7 mouse cellular contexts compared by ENCODE assay signal in genomic region chr10:82899810-82900421, GRCm38 (mm10). TPM values are rescaled to one million over a fixed set of nuclear protein-coding genes. Genes with fewer than 3 reads are reported as not detected.
DNase-seq lines count a peak whose midpoint lies in the region; ATAC-seq and TF ChIP-seq lines count a peak whose summit lies in the region.

No protein-coding gene starts in this region.

- H3K4me3 ChIP-seq in ES-E14 (ENCODE audit: insufficient read depth in 1 of 2, low read depth in 1 of 2, low read length in 2 of 2, poor library complexity in 1 of 2, severe bottlenecking in 1 of 2): peak overlapping the region; percentile 1 to 56; a peak in 3 of 4 replicates
- peak overlapping the region; percentile 37 to 56 for H3K4me3 ChIP-seq in liver, embryonic 14.5 days (ENCODE audit: insufficient read depth in 1 of 2, low read depth in 2 of 2, low read length in 2 of 2)

- peak; percentile 86 for DNase-seq in CD4-positive helper T cell, adult 2 months (ENCODE audit: low read depth, low spot score)
- DNase-seq in ES-E14 (ENCODE audit: low read depth, low spot score): no peak
- DNase-seq in liver, embryonic 14.5 days (ENCODE audit: low read depth in 3 of 3, low spot score in 3 of 3): peak in 2 of 3 experiments; percentile 39 to 59
- DNase-seq in natural killer cell, adult 2 months (ENCODE audit: low spot score in 2 of 2): peak; percentile 29 to 32
- DNase-seq in heart, postnatal 36 days: no peak

- ATAC-seq in granulocyte monocyte progenitor cell, adult 5-6 weeks (replicated peaks; ENCODE audit: poor library complexity, severe bottlenecking): peak; percentile 83
- peak; percentile 74 for ATAC-seq in liver, embryonic 14.5 days (ENCODE audit: insufficient read depth)
- ATAC-seq in frontal cortex, adult (ENCODE audit: low TSS enrichment): no peak

- TF ChIP-seq EP300 in liver, embryonic 14.5 days (IDR thresholded peaks at IDR 0.05; ENCODE audit: low read depth): no peak

- intact Hi-C loops in heart, postnatal 36 days (cut with DNase I): loop anchor here (2.0 to 5.0 kb wide), 3 partner anchors 41 to 233 kb away; no protein-coding TSS in a partner anchor

- peaks cover 0 to 21% of the 10 kb centered on the region in 2 experiments; a peak in 2 of 4 replicates for H3K4me1 ChIP-seq in ES-E14 (ENCODE audit: control insufficient read depth in 2 of 2, insufficient read depth in 2 of 2, low read length in 2 of 2, poor library complexity in 1 of 2)
- H3K4me1 ChIP-seq in liver, embryonic 14.5 days (replicated peaks; ENCODE audit: control insufficient read depth in 2 of 2, insufficient read depth in 2 of 2, low read length in 1 of 2): peaks cover 0 to 8% of the 10 kb centered on the region in 2 experiments; a peak in 2 of 4 replicates

- in situ Hi-C loops in ES-E14 (cut with MboI; ENCODE audit: low sequenced_read_pairs in 2 of 2, unreplicated experiment in 2 of 2): loop anchor here in 1 of 2 experiments (25.0 kb wide), 2 partner anchors 287 to 612 kb away; no protein-coding TSS in a partner anchor

- H3K27ac ChIP-seq in ES-E14 (ENCODE audit: insufficient read depth, low read depth, low read length, poor library complexity, severe bottlenecking): no peak overlapping the region
- H3K27ac ChIP-seq in liver, embryonic 14.5 days: no peak overlapping the region

- H3K9me3 ChIP-seq in ES-E14 (ENCODE audit: control insufficient read depth, insufficient read depth, low read depth, low read length): no peaks in the 10 kb centered on the region
- H3K9me3 ChIP-seq in liver, embryonic 14.5 days (ENCODE audit: control insufficient read depth, low read length): no peaks in the 10 kb centered on the region

- 18% methylated on average over 16 of the region's 16 CpGs for WGBS in liver, embryonic 14.5 days (ENCODE audit: insufficient replicate concordance)

- no peaks in the 10 kb centered on the region for H3K27me3 ChIP-seq in liver, embryonic 14.5 days (ENCODE audit: control insufficient read depth, insufficient read depth, low read length)

- TF ChIP-seq CTCF in liver, embryonic 14.5 days (IDR thresholded peaks at IDR 0.05; ENCODE audit: low read depth): no peak

- H3K4me2 ChIP-seq in liver, embryonic 14.5 days (ENCODE audit: low read depth): peak overlapping the region; percentile 58

- H3K36me3 ChIP-seq in ES-E14 (ENCODE audit: control insufficient read depth, insufficient read depth, low read length, poor library complexity, severe bottlenecking): peaks cover 26% of the 10 kb centered on the region
- peaks cover 23% of the 10 kb centered on the region for H3K36me3 ChIP-seq in liver, embryonic 14.5 days (replicated peaks; ENCODE audit: control insufficient read depth, insufficient read depth, low read depth)

- 0 out of 2 replicates have a peak overlapping the region, but pooled peaks have one; percentile 6 for H3K9ac ChIP-seq in ES-E14 (ENCODE audit: insufficient read depth, low read depth, low read length, poor library complexity, severe bottlenecking)
- H3K9ac ChIP-seq in liver, embryonic 14.5 days (replicated peaks): no peak overlapping the region

TF ChIP-seq in ES-E14, 5 proteins besides CTCF, POLR2A, EP300 and RAD21:
- TF ChIP-seq ZNF384 (IDR thresholded peaks at IDR 0.05; ENCODE audit: low read depth, low read length): no peak
- TF ChIP-seq MAFK (IDR thresholded peaks at IDR 0.05; ENCODE audit: insufficient read depth, low read depth, low read length): no peak
- no peak for TF ChIP-seq CHD2 (IDR thresholded peaks at IDR 0.05; ENCODE audit: low read depth, low read length)
- TF ChIP-seq ZC3H11A (IDR thresholded peaks at IDR 0.05; ENCODE audit: borderline replicate concordance, low read depth, low read length): no peak
- TF ChIP-seq HCFC1 (IDR thresholded peaks at IDR 0.05; ENCODE audit: borderline replicate concordance, insufficient read depth, low read length): no peak

RNA-seq across cellular contexts. Expression of gene Eid3, which starts 33.5 kb away (rescaled TPM):
- 8.9 and 9.3 TPM in 2 replicates for total RNA-seq in ES-E14 (2012; rRNA removed)
- total RNA-seq in granulocyte monocyte progenitor cell, adult 5-6 weeks (2014; fragmentation: Nextera tagmentation): 2.5 and 3.7 TPM in 2 replicates
- 2.2 and 2.6 TPM in 2 replicates for total RNA-seq in granulocyte monocyte progenitor cell, adult 5-6 weeks (2017)
- polyA plus RNA-seq in liver, embryonic 14.5 days (2012; rRNA removed): 0.17 and 0.33 TPM in 2 replicates
- 0.10 TPM in 1 of 2 replicates, not detected in the other for polyA plus RNA-seq in liver, embryonic 14.5 days (2014; fragmentation: Nextera tagmentation; extraction: Ambion mirVana)
- total RNA-seq in heart, postnatal 36 days (2021): 1 to 10 TPM in 1 of 2 experiments, under 1 TPM in 1; 0.69 to 1.5 TPM

Comparison
In these comparisons a context has a peak if more than half of its experiments do, and no peak if none do; other contexts are left out.
1. DNase-seq: peak in CD4-positive helper T cell, adult 2 months (single experiment), liver, embryonic 14.5 days (2 of 3) and natural killer cell, adult 2 months (2 of 2); none in ES-E14 (single experiment) and heart, postnatal 36 days (0 of 2).